Mouse (Mus musculus): ENCODE results near the gene Prep. TPM values are rescaled to one million over a fixed set of nuclear protein-coding genes. Genes with fewer than 3 reads are reported as not detected.
"Not testable (repeated sequence)": the region's sequence is repeated elsewhere in the genome, so short reads cannot be mapped to it uniquely, and the experiment has no call there.

The Prep gene
- total RNA-seq, 2 experiments from 2014 or later, result 7.0 to 7.3 TPM

GRCm38 (mm10) chr10:45116832-45117231 lies 49.8 kb downstream of the Prep start:
- no peak for DNase-seq

- peak; percentile 20 for DNase-seq
These were observed 51.4 kb downstream of the Prep start for GRCm38 (mm10) chr10:45118389-45118788.

GRCm38 (mm10) chr10:45121637-45122036 lies 54.6 kb downstream of the Prep start:
- DNase-seq, result no peak

- DNase-seq, result peak; percentile 10
These were observed 55.5 kb downstream of the Prep start for GRCm38 (mm10) chr10:45122476-45122875.

- DNase-seq, result no peak
These were observed 56.0 kb downstream of the Prep start for GRCm38 (mm10) chr10:45123011-45123410.

GRCm38 (mm10) chr10:45129105-45129504 lies 62.1 kb downstream of the Prep start:
- no peak for DNase-seq

GRCm38 (mm10) chr10:45130004-45130403 lies 63.0 kb downstream of the Prep start:
- no peak for DNase-seq

GRCm38 (mm10) chr10:45132371-45132770 lies 65.4 kb downstream of the Prep start:
- DNase-seq, result no peak

- DNase-seq, result no peak
These were observed 69.8 kb downstream of the Prep start for GRCm38 (mm10) chr10:45136806-45137205.

- no peak for DNase-seq
These were observed 72.9 kb downstream of the Prep start for GRCm38 (mm10) chr10:45139910-45140309.

- DNase-seq, result no peak
These were observed 73.6 kb downstream of the Prep start for GRCm38 (mm10) chr10:45140474-45141212.

GRCm38 (mm10) chr10:45142359-45142758 lies 75.4 kb downstream of the Prep start:
- DNase-seq, result no peak

- DNase-seq, result no peak
These were observed 77.2 kb downstream of the Prep start for GRCm38 (mm10) chr10:45144038-45144817.

GRCm38 (mm10) chr10:45146821-45147220 lies 79.8 kb downstream of the Prep start:
- no peak for DNase-seq

GRCm38 (mm10) chr10:45151137-45151536 lies 84.1 kb downstream of the Prep start:
- DNase-seq, result no peak

- DNase-seq, result no peak
These were observed 85.0 kb downstream of the Prep start for GRCm38 (mm10) chr10:45151771-45152692.

GRCm38 (mm10) chr10:45154557-45155060 lies 87.6 kb downstream of the Prep start:
- DNase-seq, result no peak

GRCm38 (mm10) chr10:45165851-45166250 lies 98.8 kb downstream of the Prep start:
- DNase-seq, result no peak

- DNase-seq, result no peak
These were observed 106.9 kb downstream of the Prep start for GRCm38 (mm10) chr10:45173927-45174326.

- DNase-seq, result no peak
These were observed 107.3 kb downstream of the Prep start for GRCm38 (mm10) chr10:45174345-45174744.

GRCm38 (mm10) chr10:45177798-45178197 lies 110.8 kb downstream of the Prep start, which contains the start of gene Popdc3:
Gene Popdc3 (plus strand): TSS chr10:45178098.
- DNase-seq, result not testable (repeated sequence)
